Mouse (Mus musculus) liver, adult (tissue): ENCODE data around the gene Kazn.

Source experiments
- GATA4 ChIP-seq: IDR thresholded peaks from 2 replicates; pipeline ENCODE4 v1.6.1; 2014; ENCODE audit warnings: mild to moderate bottlenecking, low read length; ENCODE audit not compliant: insufficient replicate concordance

Gene Kazn

DNA sequence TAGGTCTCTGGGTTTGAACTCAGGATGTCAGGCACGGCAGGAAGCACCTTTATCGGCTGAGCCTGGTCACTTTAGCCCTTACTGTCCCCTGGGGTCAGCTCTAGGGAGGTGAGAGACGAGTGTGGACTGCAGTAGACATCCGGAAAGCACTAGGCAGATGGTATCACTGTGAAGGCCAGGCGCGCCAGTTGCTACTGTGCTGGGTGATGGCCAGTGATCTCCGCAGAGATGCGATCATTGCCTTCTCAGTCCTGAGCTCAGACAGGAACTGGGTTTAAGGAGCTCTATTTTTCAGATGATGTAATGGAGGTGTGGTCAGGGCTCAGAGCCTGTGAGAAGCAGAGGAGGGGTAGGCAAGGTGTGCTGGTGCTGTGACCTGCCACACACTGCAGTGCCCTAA, 183.6 kb downstream of the Kazn start:
- TF ChIP-seq GATA4 = no peak

DNA sequence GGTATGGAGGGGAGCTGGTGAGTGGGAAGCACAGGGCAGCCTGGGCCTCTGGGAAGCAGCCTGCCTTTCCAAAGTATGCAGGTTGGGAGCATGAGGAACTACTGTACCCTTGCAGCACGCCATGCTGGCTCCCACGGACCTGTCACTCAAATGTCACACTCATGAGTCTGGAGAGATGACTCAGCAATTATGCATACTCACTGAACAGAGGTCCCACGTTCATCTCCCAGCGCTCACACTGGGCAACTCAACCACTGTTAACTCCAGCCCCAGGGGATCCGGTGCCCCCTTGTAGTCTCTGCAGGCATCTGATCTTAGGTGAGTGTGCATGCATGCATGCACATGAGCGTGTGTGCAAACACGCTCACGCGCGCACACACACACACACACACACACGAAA, 184.6 kb downstream of the Kazn start:
- TF ChIP-seq GATA4 = no peak

DNA sequence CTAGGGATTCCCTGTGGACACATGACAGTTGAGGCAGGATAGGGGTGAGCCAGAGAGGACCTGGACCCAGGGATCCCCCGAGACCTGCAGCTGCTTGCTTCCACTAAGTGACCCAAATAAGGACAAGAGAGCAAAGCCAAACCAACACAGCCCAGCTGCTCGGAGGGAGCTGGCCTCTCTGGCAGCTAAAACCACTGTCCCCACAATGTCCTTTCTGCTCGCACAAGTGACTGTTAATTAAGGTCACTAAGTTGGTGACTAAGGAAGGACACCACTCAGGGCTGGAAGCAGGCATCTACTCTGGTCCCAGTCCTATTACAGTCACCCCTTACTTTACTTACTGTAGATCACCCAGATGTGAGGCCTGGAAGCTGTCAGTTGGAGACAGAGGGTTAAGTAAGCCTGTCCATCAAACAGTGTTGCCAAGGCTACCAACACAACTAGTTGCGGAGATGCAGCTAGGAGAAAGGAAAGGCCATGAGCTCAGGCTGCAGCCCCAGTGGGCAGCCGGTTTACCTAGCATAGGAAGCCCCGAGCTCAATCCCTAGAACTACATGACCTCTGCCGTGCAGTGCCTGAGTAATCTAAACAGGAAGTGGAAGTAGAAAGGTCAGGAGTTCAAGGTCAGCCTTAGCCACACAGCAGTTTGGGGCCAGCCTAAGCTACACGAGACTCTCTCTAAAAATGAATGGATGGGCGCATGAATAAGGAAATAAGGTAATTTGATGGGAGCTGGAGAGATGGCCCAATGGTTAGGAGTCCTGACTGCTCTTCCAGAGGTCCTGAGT, 185.3 kb downstream of the Kazn start:
- no peak for TF ChIP-seq GATA4

DNA sequence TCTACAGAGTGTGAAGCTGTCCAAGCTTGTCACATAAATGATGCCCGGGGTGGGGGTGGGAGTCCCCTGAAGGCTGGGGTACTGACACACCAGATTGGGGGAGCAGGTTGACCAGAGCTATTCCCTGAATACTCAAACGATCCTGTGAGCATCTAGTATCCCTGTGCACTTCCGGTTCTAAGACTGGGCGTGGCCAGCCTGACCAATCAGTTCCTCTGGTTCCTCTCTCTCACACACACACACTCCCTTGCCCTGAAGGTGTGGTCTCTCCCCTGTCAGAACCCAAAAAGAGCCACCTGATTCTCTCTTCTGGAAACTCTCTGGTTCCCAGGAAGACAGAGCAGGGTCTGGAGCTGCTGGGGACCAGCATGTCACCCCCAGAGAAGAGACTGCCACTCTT, 185.9 kb downstream of the Kazn start:
- no peak for TF ChIP-seq GATA4

DNA sequence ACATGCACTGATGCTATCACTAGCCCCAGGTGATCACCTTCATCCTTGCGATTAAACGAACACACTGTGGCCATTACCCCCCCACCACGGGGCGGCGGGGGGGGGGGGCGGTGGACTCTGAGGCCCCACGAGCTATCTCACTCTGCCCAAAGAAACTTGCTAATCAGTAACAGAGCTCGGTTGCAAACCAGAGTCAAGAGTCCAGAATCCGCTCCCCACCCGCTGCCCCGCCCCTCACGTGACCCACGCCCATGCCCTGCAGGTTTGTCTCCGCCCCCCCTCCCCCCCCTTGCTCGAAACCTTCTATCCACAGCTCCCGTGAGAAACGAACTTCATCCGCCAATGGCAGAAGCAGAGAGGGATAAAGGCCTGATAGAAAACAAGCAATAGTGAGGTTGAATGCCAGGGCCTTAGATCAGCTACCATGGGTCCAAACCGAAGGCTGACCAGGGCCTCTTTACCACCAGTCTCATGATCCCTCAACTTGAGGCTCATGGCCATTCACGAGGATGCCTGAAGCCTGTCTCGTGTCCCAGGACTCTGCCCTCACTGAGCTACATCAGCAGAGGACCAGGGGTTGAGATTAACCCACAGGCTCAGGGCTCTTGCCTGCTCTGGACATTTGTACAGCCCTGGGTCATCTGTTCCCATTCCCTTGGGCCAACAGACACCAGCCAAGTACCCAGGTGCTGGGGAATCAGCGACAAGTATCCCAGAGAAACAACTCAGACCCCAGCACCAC, 186.6 kb downstream of the Kazn start:
- no peak; the same call in 1 of the 2 replicates for TF ChIP-seq GATA4
